In genomic region chr12:16161947-16162346, GRCm38 (mm10) we compare ENCODE assay signal across 22 mouse cellular contexts.
DNase-seq lines count a peak whose midpoint lies in the region; ATAC-seq and TF ChIP-seq lines count a peak whose summit lies in the region.
"Had no signal": no experiment of that assay in that cellular context is flagged by ENCODE, and none has a peak within 500 bp of the region (broad histone marks: within the 10 kb centered on the region; RNA-seq: fewer than 3 reads in every experiment).

No protein-coding gene starts in this region.

- H3K4me2 ChIP-seq in intestine, embryonic 14.5 days (ENCODE audit: low read length): no peak overlapping the region
- H3K4me2 ChIP-seq in intestine, embryonic 15.5 days (replicated peaks): no peak overlapping the region
- H3K4me2 ChIP-seq in forebrain, embryonic 16.5 days (ENCODE audit: low read length): no peak overlapping the region
- H3K4me2 ChIP-seq: embryonic facial prominence, embryonic 15.5 days; heart, embryonic 11.5 days; heart, embryonic 15.5 days; hindbrain, embryonic 13.5 days had no signal

- no peaks in the 10 kb centered on the region for H3K9me3 ChIP-seq in intestine, embryonic 14.5 days (ENCODE audit: control insufficient read depth, low read length)
- H3K9me3 ChIP-seq in intestine, embryonic 15.5 days: no peaks in the 10 kb centered on the region
- H3K9me3 ChIP-seq in forebrain, embryonic 16.5 days (ENCODE audit: control insufficient read depth, low read length): no peaks in the 10 kb centered on the region
- H3K9me3 ChIP-seq: embryonic facial prominence, embryonic 15.5 days; forebrain, embryonic 10.5 days; heart, embryonic 15.5 days; hindbrain, embryonic 13.5 days had no signal

- no peaks in the 10 kb centered on the region for H3K27me3 ChIP-seq in intestine, embryonic 14.5 days (replicated peaks; ENCODE audit: control insufficient read depth, insufficient read depth, low read length)
- H3K27me3 ChIP-seq in intestine, embryonic 15.5 days (replicated peaks): no peaks in the 10 kb centered on the region
- H3K27me3 ChIP-seq in Patski: no peaks in the 10 kb centered on the region
- H3K27me3 ChIP-seq in forebrain, embryonic 16.5 days (replicated peaks; ENCODE audit: control insufficient read depth, insufficient read depth, low read length): no peaks in the 10 kb centered on the region
- H3K27me3 ChIP-seq: embryonic facial prominence, embryonic 15.5 days; heart, embryonic 15.5 days; hindbrain, embryonic 13.5 days had no signal

- no peaks in the 10 kb centered on the region for H3K36me3 ChIP-seq in intestine, embryonic 14.5 days (ENCODE audit: control insufficient read depth, insufficient read depth, low read length)
- H3K36me3 ChIP-seq in intestine, embryonic 15.5 days: no peaks in the 10 kb centered on the region
- H3K36me3 ChIP-seq in forebrain, embryonic 16.5 days (ENCODE audit: control insufficient read depth, insufficient read depth): no peaks in the 10 kb centered on the region
- H3K36me3 ChIP-seq: embryonic facial prominence, embryonic 15.5 days; forebrain, embryonic 10.5 days; heart, embryonic 15.5 days; hindbrain, embryonic 13.5 days had no signal

- H3K4me3 ChIP-seq in intestine, embryonic 14.5 days (ENCODE audit: low read depth, low read length): no peak overlapping the region
- no peak overlapping the region for H3K4me3 ChIP-seq in intestine, embryonic 15.5 days (replicated peaks)
- no peak overlapping the region for H3K4me3 ChIP-seq in forebrain, embryonic 16.5 days (replicated peaks; ENCODE audit: low read length)
- H3K4me3 ChIP-seq: embryonic facial prominence, embryonic 15.5 days; erythroblast, embryonic 14.5 days; forebrain, embryonic 10.5 days; heart, adult 2 months; heart, embryonic 15.5 days; hindbrain, embryonic 13.5 days had no signal

- in situ Hi-C loops in Patski (cut with MboI; ENCODE audit: low pct_unique_long_range_greater_than_20kb): loop anchor here (5.0 kb wide), 1 partner anchor 160 kb away; no protein-coding TSS in a partner anchor

- intact Hi-C loops in left cerebral cortex, postnatal 36 days (cut with DNase I): no loop called here

- no peak overlapping the region for H3K27ac ChIP-seq in intestine, embryonic 14.5 days (ENCODE audit: low read depth)
- no peak overlapping the region for H3K27ac ChIP-seq in intestine, embryonic 15.5 days
- H3K27ac ChIP-seq in forebrain, embryonic 16.5 days (ENCODE audit: low read length): no peak overlapping the region
- H3K27ac ChIP-seq: embryonic facial prominence, embryonic 15.5 days; forebrain, embryonic 10.5 days; heart, adult 2 months; heart, embryonic 15.5 days; hindbrain, embryonic 13.5 days; hindbrain, postnatal 0 days had no signal

- H3K9ac ChIP-seq in intestine, embryonic 14.5 days (ENCODE audit: low read length): no peak overlapping the region
- no peak overlapping the region for H3K9ac ChIP-seq in intestine, embryonic 15.5 days
- H3K9ac ChIP-seq in forebrain, embryonic 16.5 days (replicated peaks; ENCODE audit: low read depth, low read length): no peak overlapping the region
- H3K9ac ChIP-seq: embryonic facial prominence, embryonic 15.5 days; heart, embryonic 15.5 days; hindbrain, embryonic 13.5 days had no signal

- CTCF ChIA-PET in Patski (lab: Charles Lee): interaction anchor here (1.2 kb wide), 1 partner anchor 10 kb away, joined by 3 read pairs; no protein-coding TSS in a partner anchor

- no peaks in the 10 kb centered on the region for H3K4me1 ChIP-seq in intestine, embryonic 14.5 days (replicated peaks; ENCODE audit: control insufficient read depth, insufficient read depth, low read length)
- H3K4me1 ChIP-seq in intestine, embryonic 15.5 days (replicated peaks): no peaks in the 10 kb centered on the region
- no peaks in the 10 kb centered on the region for H3K4me1 ChIP-seq in forebrain, embryonic 16.5 days (replicated peaks; ENCODE audit: control insufficient read depth, insufficient read depth, low read length)
- H3K4me1 ChIP-seq: embryonic facial prominence, embryonic 15.5 days; forebrain, embryonic 10.5 days; heart, embryonic 15.5 days had no signal

- peak; percentile 34 for TF ChIP-seq CTCF in Patski (IDR thresholded peaks at IDR 0.05)

- POLR2A ChIA-PET in Patski (lab: Charles Lee): no interaction called here

- peak; percentile 22 to 70 for DNase-seq in adrenal gland, adult (ENCODE audit: inconsistent age in 2 of 2, low spot score in 1 of 2)
- DNase-seq in adrenal gland, postnatal 4 days (ENCODE audit: low spot score in 2 of 2): no peak
- DNase-seq in intestine, embryonic 14.5 days (ENCODE audit: low spot score): peak; percentile 39
- no peak for DNase-seq in Patski (ENCODE audit: low read depth, low spot score)
- DNase-seq in left cerebral cortex, postnatal 36 days (ENCODE audit: low spot score in 2 of 2): no peak
- DNase-seq: cerebellum, adult 2 months; cerebellum, postnatal 10 days; gastrocnemius, postnatal 36 days; heart, adult 2 months; heart, postnatal 14 days; kidney, adult 2 months had no signal

- WGBS in intestine, embryonic 14.5 days: 63% methylated on average over 4 of the region's 4 CpGs
- 65% methylated on average over 4 of the region's 4 CpGs for WGBS in intestine, embryonic 15.5 days
- WGBS in forebrain, embryonic 16.5 days: 85% methylated on average over 4 of the region's 4 CpGs

- ATAC-seq in intestine, embryonic 14.5 days (replicated peaks; ENCODE audit: low FRiP score, low TSS enrichment, low read depth): no peak
- no peak for ATAC-seq in intestine, embryonic 15.5 days
- ATAC-seq in Patski: peak; percentile 87
- ATAC-seq in forebrain, embryonic 16.5 days: no peak
- ATAC-seq: forebrain, embryonic 14.5 days; hindbrain, postnatal 0 days; intestine, embryonic 16.5 days had no signal

Comparison
In these comparisons a context has a peak if more than half of its experiments do, and no peak if none do; other contexts are left out.
1. DNase-seq: peak in adrenal gland, adult (2 of 2) and intestine, embryonic 14.5 days (single experiment); none in adrenal gland, postnatal 4 days (0 of 2), Patski (single experiment) and left cerebral cortex, postnatal 36 days (0 of 2).